Mouse (Mus musculus): ENCODE results near the gene Rab37. TPM values are rescaled to one million over a fixed set of nuclear protein-coding genes. Genes with fewer than 3 reads are reported as not detected.

The Rab37 gene
- polyA plus RNA-seq, 1 experiment from 2014 or later = 1.3 TPM

GRCm38 (mm10) chr11:115209958-115210357 lies 118.7 kb downstream of the Rab37 start:
- H3K4me1 ChIP-seq (ENCODE audit: control insufficient read depth, insufficient read depth, low read length) = 0 out of 2 replicates have a peak, but pooled peaks cover 3% of the 10 kb centered on the region
- H3K9ac ChIP-seq (replicated peaks; ENCODE audit: low read depth, low read length) = no peak overlapping the region
- no peak for ATAC-seq (ENCODE audit: insufficient number of reproducible peaks, insufficient read depth, low FRiP score, low read depth)
- H3K27me3 ChIP-seq (ENCODE audit: control insufficient read depth, insufficient read depth, low read length) = no peaks in the 10 kb centered on the region
- no peak overlapping the region for H3K4me2 ChIP-seq (replicated peaks; ENCODE audit: low read depth, low read length)
- no peak overlapping the region for H3K27ac ChIP-seq (ENCODE audit: low read length)
- H3K9me3 ChIP-seq (ENCODE audit: control insufficient read depth, low read depth, low read length) = no peaks in the 10 kb centered on the region
- no peak overlapping the region for H3K4me3 ChIP-seq (ENCODE audit: low read depth, low read length)
- whole genome bisulfite sequencing = 78% methylated on average over 7 of the region's 7 CpGs
- H3K36me3 ChIP-seq (ENCODE audit: control insufficient read depth, insufficient read depth, low read length) = no peaks in the 10 kb centered on the region; the same call in 1 of the 2 replicates

Other genes starting within 250 kb of the Rab37 start
- gene Gprc5c, start 240.3 kb upstream of the Rab37 start, polyA plus RNA-seq (2014; fragmentation: Nextera tagmentation; extraction: Ambion mirVana) = 23.5 and 27.2 TPM in 2 replicates
- 0.90 and 1.1 TPM in 2 replicates for gene Cd300a, start 201.4 kb upstream of the Rab37 start, polyA plus RNA-seq (2014; fragmentation: Nextera tagmentation; extraction: Ambion mirVana)
- 0.12 and 0.21 TPM in 2 replicates for gene Cd300lb, start 157.0 kb upstream of the Rab37 start, polyA plus RNA-seq (2014; fragmentation: Nextera tagmentation; extraction: Ambion mirVana)
- gene Cd300c, start 122.3 kb upstream of the Rab37 start, polyA plus RNA-seq (2014; fragmentation: Nextera tagmentation; extraction: Ambion mirVana) = not detected in 2 replicates
- 0.24 and 0.33 TPM in 2 replicates for gene Cd300ld, start 101.5 kb upstream of the Rab37 start, polyA plus RNA-seq (2014; fragmentation: Nextera tagmentation; extraction: Ambion mirVana)
- gene Cd300c2, start 89.6 kb upstream of the Rab37 start, polyA plus RNA-seq (2014; fragmentation: Nextera tagmentation; extraction: Ambion mirVana) = 1.8 and 2.9 TPM in 2 replicates
- gene Cd300ld2, start 75.2 kb upstream of the Rab37 start, polyA plus RNA-seq (2014; fragmentation: Nextera tagmentation; extraction: Ambion mirVana) = not detected in 2 replicates
- gene Cd300ld4, start 64.4 kb upstream of the Rab37 start, polyA plus RNA-seq (2014; fragmentation: Nextera tagmentation; extraction: Ambion mirVana) = not detected in 2 replicates
- not detected in 2 replicates for gene Cd300ld5, start 53.7 kb upstream of the Rab37 start, polyA plus RNA-seq (2014; fragmentation: Nextera tagmentation; extraction: Ambion mirVana)
- not detected in 2 replicates for gene Cd300ld3, start 43.0 kb upstream of the Rab37 start, polyA plus RNA-seq (2014; fragmentation: Nextera tagmentation; extraction: Ambion mirVana)
- 0.12 TPM in 1 of 2 replicates, not detected in the other for gene Cd300e, start 29.3 kb upstream of the Rab37 start, polyA plus RNA-seq (2014; fragmentation: Nextera tagmentation; extraction: Ambion mirVana)
- gene Cd300lf, start 42.6 kb downstream of the Rab37 start, polyA plus RNA-seq (2014; fragmentation: Nextera tagmentation; extraction: Ambion mirVana) = 0.33 and 0.48 TPM in 2 replicates
- gene Slc9a3r1, start 71.9 kb downstream of the Rab37 start, polyA plus RNA-seq (2014; fragmentation: Nextera tagmentation; extraction: Ambion mirVana) = 105 and 114 TPM in 2 replicates
- gene Tmem104, start 96.1 kb downstream of the Rab37 start, polyA plus RNA-seq (2014; fragmentation: Nextera tagmentation; extraction: Ambion mirVana) = 10.5 and 13.2 TPM in 2 replicates
- gene Nat9, start 96.4 kb downstream of the Rab37 start, polyA plus RNA-seq (2014; fragmentation: Nextera tagmentation; extraction: Ambion mirVana) = 18.3 and 20.1 TPM in 2 replicates
- not detected in 2 replicates for gene Grin2c, start 175.8 kb downstream of the Rab37 start, polyA plus RNA-seq (2014; fragmentation: Nextera tagmentation; extraction: Ambion mirVana)
- gene Fdxr, start 185.6 kb downstream of the Rab37 start, polyA plus RNA-seq (2014; fragmentation: Nextera tagmentation; extraction: Ambion mirVana) = 11.5 and 13.3 TPM in 2 replicates
- gene Fads6, start 206.2 kb downstream of the Rab37 start, polyA plus RNA-seq (2014; fragmentation: Nextera tagmentation; extraction: Ambion mirVana) = 1.3 and 1.5 TPM in 2 replicates
- not detected in 2 replicates for gene Otop2, start 215.7 kb downstream of the Rab37 start, polyA plus RNA-seq (2014; fragmentation: Nextera tagmentation; extraction: Ambion mirVana)
- 0.10 TPM in 1 of 2 replicates, not detected in the other for gene Ush1g, start 230.6 kb downstream of the Rab37 start, polyA plus RNA-seq (2014; fragmentation: Nextera tagmentation; extraction: Ambion mirVana)
- gene Otop3, start 243.3 kb downstream of the Rab37 start, polyA plus RNA-seq (2014; fragmentation: Nextera tagmentation; extraction: Ambion mirVana) = 1.0 and 1.2 TPM in 2 replicates

Data from stomach, embryonic 14.5 days (tissue).